Mouse (Mus musculus) myocyte (in vitro differentiated cells): ENCODE results near the gene 3110082I17Rik. TPM values are rescaled to one million over a fixed set of nuclear protein-coding genes. Genes with fewer than 3 reads are reported as not detected.

Source experiments
- H3K27me3 ChIP-seq: one replicate; pipeline ENCODE4 v1.6.1; 2011; ENCODE audit not compliant: control insufficient read depth, insufficient read depth, insufficient read length
- H3K36me3 ChIP-seq: one replicate; pipeline ENCODE4 v1.6.1; 2011; ENCODE audit not compliant: control insufficient read depth, insufficient read depth
- H3K4me2 ChIP-seq: one replicate; pipeline ENCODE4 v1.6.1; 2011; ENCODE audit warnings: low read depth, control low read depth
- H3K4me3 ChIP-seq: one replicate; pipeline ENCODE4 v1.5.1; 2011; ENCODE audit warnings: mild to moderate bottlenecking, control low read depth, moderate library complexity
- H3K79me2 ChIP-seq: one replicate; pipeline ENCODE4 v1.6.1; 2011; ENCODE audit not compliant: control insufficient read depth, insufficient read depth
- H3ac ChIP-seq: one replicate; pipeline ENCODE4 v1.6.1; 2011; ENCODE audit not compliant: control insufficient read depth, insufficient read length
- CEBPB ChIP-seq: IDR thresholded peaks from 2 replicates; pipeline ENCODE4 v1.6.1; 2011; ENCODE audit warnings: mild to moderate bottlenecking, moderate library complexity; ENCODE audit not compliant: poor library complexity, insufficient read depth, severe bottlenecking
- E2F4 ChIP-seq: IDR thresholded peaks from one replicate; pipeline ENCODE4 v1.6.1; 2011; ENCODE audit warnings: mild to moderate bottlenecking, control low read depth, moderate library complexity; ENCODE audit not compliant: insufficient read depth
- MAX ChIP-seq: IDR thresholded peaks from one replicate; pipeline ENCODE4 v1.6.1; 2011; ENCODE audit warnings: low read depth, mild to moderate bottlenecking, control low read depth
- MYOD1 ChIP-seq, 3 experiments: IDR thresholded peaks; one replicate each; pipeline ENCODE4 v1.6.1; 2011; ENCODE audit warnings: control low read depth in 2 of 3, low read depth in 2 of 3, mild to moderate bottlenecking in 2 of 3, moderate library complexity in 1 of 3; ENCODE audit not compliant: insufficient read length in 2 of 3, control insufficient read depth in 1 of 3
- MYOG ChIP-seq, 3 experiments: IDR thresholded peaks; one replicate each; pipeline ENCODE4 v1.6.1; 2011; ENCODE audit warnings: control low read depth in 2 of 3, low read depth in 2 of 3, mild to moderate bottlenecking in 2 of 3; ENCODE audit not compliant: insufficient read length in 2 of 3, control insufficient read depth in 1 of 3, insufficient read depth in 1 of 3
- POLR2A ChIP-seq: IDR thresholded peaks from one replicate; pipeline ENCODE4 v1.6.1; 2011; ENCODE audit warnings: low read depth, mild to moderate bottlenecking, control low read depth, moderate library complexity; ENCODE audit not compliant: insufficient read length
- POLR2AphosphoS2 ChIP-seq: IDR thresholded peaks from one replicate; pipeline ENCODE4 v1.6.1; 2011; ENCODE audit warnings: low read depth, control low read depth; ENCODE audit not compliant: insufficient read length
- REST ChIP-seq: IDR thresholded peaks from one replicate; pipeline ENCODE4 v1.6.1; 2011; ENCODE audit warnings: mild to moderate bottlenecking, control low read depth, moderate library complexity; ENCODE audit not compliant: insufficient read depth, insufficient read length
- SRF ChIP-seq: IDR thresholded peaks from one replicate; pipeline ENCODE4 v1.6.1; 2011; ENCODE audit warnings: low read depth; ENCODE audit not compliant: control insufficient read depth, insufficient read length
- TCF12 ChIP-seq: IDR thresholded peaks from one replicate; pipeline ENCODE4 v1.6.1; 2011; ENCODE audit warnings: mild to moderate bottlenecking, control low read depth; ENCODE audit not compliant: poor library complexity, insufficient read depth, severe bottlenecking
- TCF3 ChIP-seq: IDR thresholded peaks from one replicate; pipeline ENCODE4 v1.6.1; 2011; ENCODE audit warnings: low read depth, control low read depth; ENCODE audit not compliant: insufficient read length
- USF1 ChIP-seq: IDR thresholded peaks from one replicate; pipeline ENCODE4 v1.6.1; 2011; ENCODE audit warnings: low read depth, mild to moderate bottlenecking, control low read depth, moderate library complexity
- polyA plus RNA-seq: library from polyadenylated mRNA; unstranded; fragments of >200 nt; fragmentation: generic; extraction: Trizol; gene quantifications from one replicate; pipeline ENCODE4 v1.2.1, GENCODE M21; 2012; ENCODE audit warnings: missing spikeins

The 3110082I17Rik gene
- polyA plus RNA-seq, 1 experiment: 16.4 TPM

DNA sequence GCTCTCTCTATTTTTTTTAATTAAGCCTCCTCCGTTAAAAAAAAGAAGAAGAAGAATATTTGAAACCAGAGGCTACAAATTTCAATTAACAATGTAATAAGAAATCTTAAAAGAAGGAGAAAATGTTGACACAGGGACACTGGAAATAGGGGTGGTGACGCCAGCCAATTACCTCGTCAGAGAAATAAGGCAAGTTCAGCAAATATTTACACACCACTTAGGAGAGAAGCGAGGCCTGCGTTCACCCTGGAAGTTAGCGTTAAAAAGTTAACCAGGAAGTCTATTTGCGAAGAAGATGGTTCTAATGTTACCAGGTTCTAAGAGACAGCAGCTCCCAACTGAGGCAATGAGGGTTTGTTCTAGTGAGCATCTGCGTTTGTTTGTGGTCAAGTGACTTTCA is 3.1 kb downstream of the 3110082I17Rik start:
- H3K4me3 ChIP-seq: no peak overlapping the region
- no peak overlapping the region for H3K4me2 ChIP-seq
- peaks cover 8% of the 10 kb centered on the region for H3K36me3 ChIP-seq
- H3K79me2 ChIP-seq: no peaks in the 10 kb centered on the region
- H3K27me3 ChIP-seq: no peaks in the 10 kb centered on the region
- no peak overlapping the region for H3ac ChIP-seq
- TF ChIP-seq MAX (no peak), TCF12 (no peak), REST (no peak), MYOG (IDR thresholded peaks at IDR 0.05; ENCODE audit: control insufficient read depth in 1 of 3, insufficient read depth in 1 of 3, insufficient read length in 2 of 3, low read depth in 2 of 3) (no peak), CEBPB (no peak), USF1 (no peak), SRF (no peak)

DNA sequence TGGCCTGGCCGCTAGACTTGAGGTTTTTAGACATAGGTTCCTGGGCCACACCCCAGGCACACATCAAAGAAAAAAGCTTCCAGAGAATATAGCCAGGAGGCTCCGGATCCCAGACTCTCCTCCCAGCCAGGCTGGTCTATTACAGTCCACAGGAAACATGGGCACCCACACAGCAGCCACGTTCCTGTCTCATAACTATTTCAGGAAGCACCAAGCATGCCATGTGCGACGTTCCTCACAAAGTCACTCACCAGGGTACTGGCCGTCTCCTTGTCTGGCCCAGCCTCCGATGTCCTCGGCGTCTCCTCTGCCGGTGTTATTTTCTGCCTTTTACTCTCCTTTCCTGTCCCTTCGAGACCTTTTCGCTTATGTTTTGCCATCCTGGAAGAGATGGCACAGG is 5.2 kb downstream of the 3110082I17Rik start:
- no peak for TF ChIP-seq MAX
- TF ChIP-seq E2F4: no peak
- no peak for TF ChIP-seq REST
- no peak for TF ChIP-seq MYOG (IDR thresholded peaks at IDR 0.05; ENCODE audit: control insufficient read depth in 1 of 3, insufficient read depth in 1 of 3, insufficient read length in 2 of 3, low read depth in 2 of 3)
- TF ChIP-seq POLR2A: no peak
- no peak for TF ChIP-seq POLR2AphosphoS2
- Histone ChIP-seq H3K4me2 (no peak overlapping the region), H3K27me3 (no peaks in the 10 kb centered on the region), H3ac (no peak overlapping the region), H3K4me3 (no peak overlapping the region), H3K36me3 (peaks cover 8% of the 10 kb centered on the region), H3K79me2 (no peaks in the 10 kb centered on the region)

DNA sequence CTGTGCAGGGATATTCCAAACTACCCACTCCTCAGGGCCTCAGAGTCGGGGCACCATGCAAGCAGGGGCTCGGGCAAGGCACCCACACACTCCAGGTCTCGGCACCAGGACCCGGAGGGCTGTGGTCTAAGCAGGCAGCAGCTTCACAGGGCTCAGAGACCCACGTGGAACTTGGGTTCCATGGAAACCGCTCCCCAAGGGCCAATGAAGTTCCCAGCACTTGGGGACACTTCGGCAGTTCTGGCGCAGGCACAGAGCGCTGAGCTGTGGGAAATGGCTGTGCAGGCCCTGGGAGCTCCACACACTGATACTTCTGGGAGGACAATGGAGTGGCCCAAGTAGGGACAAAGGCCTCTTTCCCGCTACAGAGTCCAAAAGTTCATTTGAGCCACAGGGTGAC is 7.3 kb downstream of the 3110082I17Rik start:
- TF ChIP-seq REST (no peak), USF1 (no peak), TCF12 (no peak), CEBPB (no peak), POLR2AphosphoS2 (no peak), TCF3 (no peak), SRF (no peak), POLR2A (no peak), MAX (no peak), MYOD1 (IDR thresholded peaks at IDR 0.05; ENCODE audit: control insufficient read depth in 1 of 3, insufficient read length in 2 of 3, low read depth in 2 of 3) (no peak), E2F4 (no peak)

DNA sequence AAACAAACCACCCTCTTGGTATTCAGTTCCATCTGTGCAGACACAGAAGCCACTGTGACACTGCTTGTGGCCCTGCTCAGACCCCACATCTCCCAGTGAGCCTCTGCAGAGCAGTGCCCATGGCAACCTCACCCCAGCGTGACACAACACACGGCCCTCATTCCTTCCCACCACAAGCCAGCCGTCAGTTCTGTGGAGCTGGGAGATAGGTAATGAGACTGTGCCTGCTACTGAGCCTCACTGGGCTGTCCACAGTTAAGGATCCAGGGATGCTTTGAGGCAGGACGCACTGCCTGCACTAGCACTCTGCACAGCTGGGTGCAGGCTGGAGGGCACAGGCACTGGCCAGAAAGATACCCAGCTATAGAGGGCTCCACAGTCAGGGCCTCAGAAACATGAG is 10.4 kb downstream of the 3110082I17Rik start:
- TF ChIP-seq E2F4 (no peak), MAX (no peak)
- Histone ChIP-seq H3K36me3 (peaks cover 8% of the 10 kb centered on the region), H3K4me2 (no peak overlapping the region), H3ac (no peak overlapping the region), H3K79me2 (no peaks in the 10 kb centered on the region), H3K27me3 (no peaks in the 10 kb centered on the region), H3K4me3 (no peak overlapping the region)

More for the DNA sequence above, 7.3 kb downstream of the 3110082I17Rik start:
- Histone ChIP-seq H3ac (no peak overlapping the region), H3K79me2 (no peaks in the 10 kb centered on the region), H3K4me2 (no peak overlapping the region), H3K4me3 (no peak overlapping the region), H3K27me3 (no peaks in the 10 kb centered on the region), H3K36me3 (peaks cover 8% of the 10 kb centered on the region)

DNA sequence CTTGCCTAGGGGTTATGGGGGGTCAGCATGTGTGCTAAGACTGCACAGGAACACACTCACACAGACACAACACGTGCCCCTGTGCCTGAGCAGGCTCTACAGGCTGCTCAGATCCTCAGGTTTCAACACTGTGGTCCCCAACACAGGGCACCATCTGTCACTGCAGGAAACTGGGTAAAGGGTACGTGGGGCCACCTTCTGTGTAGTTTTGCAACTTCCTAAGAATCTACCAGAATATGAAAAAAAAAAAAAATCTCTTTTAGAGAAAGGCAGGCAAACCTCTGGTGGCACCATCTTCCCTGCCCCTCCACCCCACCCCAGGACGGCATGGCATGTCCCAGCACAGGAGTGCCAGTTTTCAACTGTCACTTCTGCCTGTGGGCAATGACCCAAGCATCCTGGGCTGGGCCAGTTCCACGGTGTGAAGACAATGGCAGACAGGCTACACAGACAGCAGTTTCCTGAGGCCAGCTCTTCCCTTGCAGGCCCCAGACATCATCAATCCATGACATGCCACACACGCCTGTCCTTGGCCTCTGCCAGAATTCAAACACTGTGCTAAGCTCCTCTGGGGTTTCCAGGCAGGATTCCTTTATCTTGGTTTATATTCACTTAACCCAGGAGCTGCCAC is 11.1 kb downstream of the 3110082I17Rik start:
- Histone ChIP-seq H3ac (no peak overlapping the region), H3K27me3 (no peaks in the 10 kb centered on the region), H3K79me2 (no peaks in the 10 kb centered on the region), H3K36me3 (peaks cover 2% of the 10 kb centered on the region), H3K4me3 (no peak overlapping the region), H3K4me2 (no peak overlapping the region)
- TF ChIP-seq POLR2AphosphoS2 (no peak), USF1 (no peak), MYOG (IDR thresholded peaks at IDR 0.05; ENCODE audit: control insufficient read depth in 1 of 3, insufficient read depth in 1 of 3, insufficient read length in 2 of 3, low read depth in 2 of 3) (no peak), POLR2A (no peak), E2F4 (no peak), MAX (no peak), CEBPB (no peak), REST (no peak), TCF12 (no peak), SRF (no peak), TCF3 (no peak)
